Mouse (Mus musculus): ENCODE data around the gene Hoxa4. TPM values are rescaled to one million over a fixed set of nuclear protein-coding genes. Genes with fewer than 3 reads are reported as not detected.

The Hoxa4 gene
- polyA plus RNA-seq, 2 experiments, result 1.0 to 2.2 TPM

DNA sequence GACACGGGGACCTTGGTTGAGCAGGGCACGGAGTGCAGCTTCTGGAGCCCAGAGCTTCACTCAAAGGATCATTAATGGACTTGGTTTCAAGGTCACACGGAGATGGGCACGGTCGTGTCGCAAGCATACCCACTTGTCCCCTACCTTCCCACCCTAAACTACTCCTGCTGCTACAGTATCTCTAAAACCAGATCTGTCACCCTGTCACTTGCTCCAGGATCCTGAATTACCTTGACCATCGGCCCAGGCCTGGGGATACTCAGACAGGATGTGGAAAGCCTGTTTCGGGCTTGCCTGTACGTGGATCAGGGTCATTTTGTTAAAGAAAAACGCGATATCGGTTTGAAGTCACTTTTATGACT lies 18.1 kb upstream of the Hoxa4 start:
- no peak overlapping the region for H3K27ac ChIP-seq (replicated peaks; ENCODE audit: low read depth, low read length)
- peaks cover 30% of the 10 kb centered on the region for H3K27me3 ChIP-seq (ENCODE audit: control insufficient read depth, insufficient read depth, low read length)
- peak overlapping the region; percentile 75 for H3K4me2 ChIP-seq (replicated peaks; ENCODE audit: low read depth, low read length, severe bottlenecking)
- no peak for ATAC-seq (ENCODE audit: low FRiP score, low read depth)
- no peaks in the 10 kb centered on the region for H3K9me3 ChIP-seq (ENCODE audit: control insufficient read depth, low read length)
- DNase-seq (ENCODE audit: low spot score), result no peak
- WGBS, result 24% methylated on average over 12 of the region's 12 CpGs
- peak overlapping the region; percentile 39 for H3K4me3 ChIP-seq (replicated peaks; ENCODE audit: low read length)
- TF ChIP-seq POLR2A (IDR thresholded peaks at IDR 0.05; ENCODE audit: borderline replicate concordance, extremely low read depth, insufficient read depth, insufficient read length), result no peak
- peaks cover 52% of the 10 kb centered on the region for H3K4me1 ChIP-seq (ENCODE audit: control insufficient read depth, insufficient read depth, low read length)
- peaks cover 18% of the 10 kb centered on the region; the same call in 1 of the 2 replicates for H3K36me3 ChIP-seq (ENCODE audit: control insufficient read depth, insufficient read depth, low read length)
- H3K9ac ChIP-seq (ENCODE audit: low read depth, low read length, severe bottlenecking), result peak overlapping the region; percentile 52

DNA sequence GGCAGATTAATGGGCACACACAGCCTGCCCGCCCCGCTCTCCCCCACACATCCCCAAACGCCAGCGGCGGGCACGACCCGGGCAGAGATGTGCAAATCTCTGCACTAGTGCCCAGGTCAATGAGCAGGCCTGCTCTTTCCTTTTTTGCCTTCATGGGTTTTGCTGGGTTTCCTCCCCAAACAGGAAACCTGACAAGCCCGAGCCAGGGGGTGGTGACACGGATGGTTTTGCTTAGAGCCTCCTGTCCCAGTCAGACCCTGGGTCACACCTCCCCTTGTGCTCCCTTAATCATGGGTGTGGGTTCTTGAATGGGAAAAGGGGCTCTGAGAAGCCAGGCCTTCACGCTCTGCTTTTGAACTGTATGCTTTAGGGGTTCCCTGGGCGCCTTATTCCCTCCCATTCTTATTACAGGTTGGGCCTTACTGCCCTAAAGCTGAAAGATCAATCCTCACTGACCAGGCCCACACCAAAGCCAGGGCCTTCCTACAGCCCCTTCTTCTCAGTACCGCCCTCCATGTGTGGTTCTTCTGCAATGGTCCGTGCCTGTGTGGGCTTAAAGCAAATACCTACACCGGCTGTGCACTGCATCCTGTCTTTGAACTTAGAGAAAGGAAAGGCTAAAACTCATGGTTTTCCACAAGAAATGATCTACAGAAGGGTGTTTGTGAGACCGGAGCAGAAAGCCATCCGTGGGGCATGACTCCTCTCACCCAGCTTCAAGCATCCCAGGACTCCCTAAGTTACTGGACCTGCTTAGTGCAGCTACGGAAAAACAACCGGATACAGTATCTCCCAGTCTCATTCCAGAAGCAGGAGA lies 17.5 kb upstream of the Hoxa4 start:
- DNase-seq (ENCODE audit: low spot score) (no peak), ATAC-seq (ENCODE audit: low FRiP score, low read depth) (no peak)
- Histone ChIP-seq H3K36me3 (ENCODE audit: control insufficient read depth, insufficient read depth, low read length) (peaks cover 21% of the 10 kb centered on the region; the same call in 1 of the 2 replicates), H3K9me3 (ENCODE audit: control insufficient read depth, low read length) (no peaks in the 10 kb centered on the region), H3K4me3 (replicated peaks; ENCODE audit: low read length) (peak overlapping the region; percentile 39), H3K4me2 (replicated peaks; ENCODE audit: low read depth, low read length, severe bottlenecking) (peak overlapping the region; percentile 75), H3K27me3 (ENCODE audit: control insufficient read depth, insufficient read depth, low read length) (peaks cover 26% of the 10 kb centered on the region; the same call in 1 of the 2 replicates), H3K27ac (replicated peaks; ENCODE audit: low read depth, low read length) (no peak overlapping the region), H3K9ac (ENCODE audit: low read depth, low read length, severe bottlenecking) (peak overlapping the region; percentile 52), H3K4me1 (ENCODE audit: control insufficient read depth, insufficient read depth, low read length) (peaks cover 58% of the 10 kb centered on the region)
- 13% methylated on average over 18 of the region's 18 CpGs for WGBS
- TF ChIP-seq POLR2A (IDR thresholded peaks at IDR 0.05; ENCODE audit: borderline replicate concordance, extremely low read depth, insufficient read depth, insufficient read length), result no peak

DNA sequence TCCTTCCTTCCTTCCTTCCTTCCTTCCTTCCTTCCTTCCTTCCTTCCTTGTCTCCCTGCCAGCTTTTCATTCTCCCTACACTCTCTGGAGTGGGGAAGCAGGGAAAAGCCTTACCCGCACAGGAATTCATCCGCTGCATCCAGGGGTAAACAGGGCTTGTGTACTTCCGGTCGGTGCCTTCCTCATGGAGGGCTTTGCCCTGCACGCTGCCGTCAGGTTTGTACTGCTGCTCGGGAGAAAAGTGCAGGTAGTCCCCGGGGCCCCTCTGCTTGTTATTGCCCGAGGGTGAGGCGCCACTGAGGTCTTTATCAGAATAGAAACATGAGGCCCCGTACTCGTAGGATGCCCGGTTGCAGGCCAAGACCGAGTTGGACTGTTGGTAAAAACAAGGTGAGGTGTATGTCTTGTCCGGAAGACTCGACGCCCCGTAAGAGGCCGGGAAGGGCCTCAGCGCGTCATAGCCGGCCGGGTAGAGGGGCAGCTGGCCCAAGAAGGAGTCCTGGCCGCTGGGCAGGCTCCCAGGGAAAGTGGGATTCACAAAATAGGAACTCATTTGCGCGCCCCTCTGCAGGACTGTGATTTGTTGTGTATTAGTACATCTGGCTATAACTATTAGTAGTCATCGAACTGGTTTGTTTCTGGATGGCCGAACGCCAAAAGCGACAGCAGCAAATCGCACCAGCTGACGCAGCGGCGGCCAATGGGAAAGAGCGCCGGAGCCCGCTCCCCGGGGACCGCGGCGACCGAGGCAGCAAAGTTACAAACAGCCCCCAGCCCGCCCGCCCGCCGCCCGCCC lies 16.7 kb upstream of the Hoxa4 start, which contains the start of gene Hoxa6:
Hoxa6 (minus strand) TSS at position 651 of the 796 bp plus-strand sequence.
- Histone ChIP-seq H3K9me3 (ENCODE audit: control insufficient read depth, low read length) (no peaks in the 10 kb centered on the region), H3K4me3 (replicated peaks; ENCODE audit: low read length) (peak within 1 kb of the TSS; percentile 39), H3K27ac (replicated peaks; ENCODE audit: low read depth, low read length) (no peak within 1 kb of the TSS), H3K4me2 (replicated peaks; ENCODE audit: low read depth, low read length, severe bottlenecking) (peak within 1 kb of the TSS; percentile 75), H3K27me3 (ENCODE audit: control insufficient read depth, insufficient read depth, low read length) (peaks cover 26% of the 10 kb centered on the region; the same call in 1 of the 2 replicates), H3K4me1 (ENCODE audit: control insufficient read depth, insufficient read depth, low read length) (peaks cover 62% of the 10 kb centered on the region), H3K36me3 (ENCODE audit: control insufficient read depth, insufficient read depth, low read length) (peaks cover 28% of the 10 kb centered on the region), H3K9ac (ENCODE audit: low read depth, low read length, severe bottlenecking) (peak within 1 kb of the TSS; percentile 52)
- DNase-seq (ENCODE audit: low spot score), result peak; percentile 51
- no peak for TF ChIP-seq POLR2A (IDR thresholded peaks at IDR 0.05; ENCODE audit: borderline replicate concordance, extremely low read depth, insufficient read depth, insufficient read length)
- no peak for ATAC-seq (ENCODE audit: low FRiP score, low read depth)
- 5% methylated on average over 45 of the region's 47 CpGs for WGBS

DNA sequence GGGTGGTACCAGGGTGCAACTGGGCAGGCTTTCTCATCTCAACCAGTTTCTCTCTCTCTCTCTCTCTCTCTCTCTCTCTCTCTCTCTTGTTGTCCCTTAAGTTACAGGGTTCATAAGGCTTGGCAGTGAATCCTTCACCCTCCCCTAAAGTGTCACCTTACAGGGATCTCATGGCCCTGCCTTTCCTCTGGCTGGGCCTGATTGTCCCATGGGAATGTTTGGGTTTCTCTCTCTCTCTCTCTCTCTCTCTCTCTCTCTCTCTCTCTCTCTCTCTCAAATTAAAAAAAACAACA lies 16.1 kb upstream of the Hoxa4 start:
- ATAC-seq (ENCODE audit: low FRiP score, low read depth) (no peak), DNase-seq (ENCODE audit: low spot score) (no peak)
- H3K4me2 ChIP-seq (replicated peaks; ENCODE audit: low read depth, low read length, severe bottlenecking), result peak overlapping the region; percentile 75; the same call in 1 of the 2 replicates
- peaks cover 31% of the 10 kb centered on the region; the same call in 1 of the 2 replicates for H3K27me3 ChIP-seq (ENCODE audit: control insufficient read depth, insufficient read depth, low read length)
- no peaks in the 10 kb centered on the region for H3K9me3 ChIP-seq (ENCODE audit: control insufficient read depth, low read length)
- no peak overlapping the region for H3K9ac ChIP-seq (ENCODE audit: low read depth, low read length, severe bottlenecking)
- peaks cover 35% of the 10 kb centered on the region for H3K36me3 ChIP-seq (ENCODE audit: control insufficient read depth, insufficient read depth, low read length)
- no peak for TF ChIP-seq POLR2A (IDR thresholded peaks at IDR 0.05; ENCODE audit: borderline replicate concordance, extremely low read depth, insufficient read depth, insufficient read length)
- no peak overlapping the region for H3K4me3 ChIP-seq (replicated peaks; ENCODE audit: low read length)
- H3K27ac ChIP-seq (replicated peaks; ENCODE audit: low read depth, low read length), result no peak overlapping the region
- peaks cover 64% of the 10 kb centered on the region for H3K4me1 ChIP-seq (ENCODE audit: control insufficient read depth, insufficient read depth, low read length)

DNA sequence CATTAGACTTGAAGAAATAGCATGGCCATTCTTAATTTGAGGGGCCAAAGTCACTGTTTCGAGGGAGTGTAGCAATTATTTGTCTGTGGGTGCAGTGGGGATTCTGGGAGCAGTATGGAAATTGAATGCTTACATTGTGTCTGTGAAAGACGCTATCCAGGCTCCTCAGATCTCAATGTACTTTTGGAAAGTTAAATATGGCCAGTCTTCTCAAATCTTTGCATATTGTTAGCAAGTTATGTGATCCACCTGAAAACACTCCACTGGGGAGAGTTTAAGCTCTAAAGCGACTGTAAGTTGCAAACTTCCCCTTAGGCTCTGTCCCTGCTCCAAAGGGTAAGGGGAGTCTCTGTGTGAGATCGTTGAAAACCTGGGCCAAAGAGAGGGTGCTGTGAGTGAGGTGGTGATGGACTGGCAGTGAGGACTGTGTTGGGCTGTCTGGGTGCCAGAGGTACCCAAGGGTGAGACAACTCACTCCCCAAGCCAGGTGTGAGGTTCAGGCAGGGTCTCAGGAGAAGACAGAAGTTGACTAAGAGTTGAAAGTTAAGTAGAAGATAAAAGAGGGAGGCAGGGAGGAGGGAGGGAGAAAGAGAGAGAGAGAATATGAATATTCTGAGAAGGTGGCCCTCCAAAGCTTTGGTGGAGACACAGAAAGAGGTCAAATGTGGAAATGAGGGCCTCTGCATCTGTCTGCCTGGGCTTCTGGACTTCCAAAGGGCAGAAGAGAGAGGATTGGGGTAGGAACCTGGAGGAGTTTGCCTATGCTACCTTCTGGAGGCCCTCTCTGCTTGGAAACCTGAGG lies 15.5 kb upstream of the Hoxa4 start:
- Histone ChIP-seq H3K9me3 (ENCODE audit: control insufficient read depth, low read length) (no peaks in the 10 kb centered on the region), H3K4me3 (replicated peaks; ENCODE audit: low read length) (no peak overlapping the region), H3K27me3 (ENCODE audit: control insufficient read depth, insufficient read depth, low read length) (peaks cover 35% of the 10 kb centered on the region; the same call in 1 of the 2 replicates), H3K27ac (replicated peaks; ENCODE audit: low read depth, low read length) (no peak overlapping the region), H3K36me3 (ENCODE audit: control insufficient read depth, insufficient read depth, low read length) (peaks cover 35% of the 10 kb centered on the region), H3K4me2 (replicated peaks; ENCODE audit: low read depth, low read length, severe bottlenecking) (peak overlapping the region; percentile 91), H3K4me1 (ENCODE audit: control insufficient read depth, insufficient read depth, low read length) (peaks cover 64% of the 10 kb centered on the region), H3K9ac (ENCODE audit: low read depth, low read length, severe bottlenecking) (no peak overlapping the region)
- WGBS, result 34% methylated on average over 4 of the region's 4 CpGs
- ATAC-seq (ENCODE audit: low FRiP score, low read depth) (no peak), DNase-seq (ENCODE audit: low spot score) (no peak)
- no peak for TF ChIP-seq POLR2A (IDR thresholded peaks at IDR 0.05; ENCODE audit: borderline replicate concordance, extremely low read depth, insufficient read depth, insufficient read length)
